ENCODE assay signal across 25 mouse cellular contexts in genomic region chr9:42858576-42858975, GRCm38 (mm10).
"Had no signal": no experiment of that assay in that cellular context is flagged by ENCODE, and none has a peak within 500 bp of the region (broad histone marks: within the 10 kb centered on the region; RNA-seq: fewer than 3 reads in every experiment).

No protein-coding gene starts in this region.

- H3K4me3 ChIP-seq: heart, adult 2 months; heart, embryonic 12.5 days; hindbrain, embryonic 10.5 days; hindbrain, embryonic 12.5 days; intestine, embryonic 15.5 days; layer of hippocampus, adult 2 months; left cerebral cortex, adult 2 months; limb, embryonic 10.5 days; limb, embryonic 12.5 days; liver, embryonic 13.5 days; liver, embryonic 15.5 days had no signal

- H3K36me3 ChIP-seq: heart, embryonic 12.5 days; hindbrain, embryonic 10.5 days; hindbrain, embryonic 12.5 days; intestine, embryonic 15.5 days; limb, embryonic 10.5 days; limb, embryonic 12.5 days; liver, embryonic 13.5 days; liver, embryonic 15.5 days had no signal

- H3K27ac ChIP-seq: heart, adult 2 months; hindbrain, embryonic 10.5 days; hindbrain, embryonic 12.5 days; hindbrain, embryonic 14.5 days; intestine, embryonic 15.5 days; left cerebral cortex, adult 2 months; limb, embryonic 10.5 days; limb, embryonic 12.5 days; liver, embryonic 13.5 days; liver, embryonic 15.5 days had no signal

- H3K27me3 ChIP-seq: intestine, embryonic 15.5 days; limb, embryonic 12.5 days; liver, embryonic 13.5 days; liver, embryonic 15.5 days had no signal

- ATAC-seq: inflammation-experienced regulatory T-cells, adult 6 months; intestine, embryonic 15.5 days; intestine, postnatal 0 days; liver, postnatal 0 days had no signal

- H3K9me3 ChIP-seq: heart, embryonic 12.5 days; hindbrain, embryonic 10.5 days; hindbrain, embryonic 12.5 days; intestine, embryonic 15.5 days; limb, embryonic 10.5 days; limb, embryonic 12.5 days; liver, embryonic 13.5 days; liver, embryonic 15.5 days had no signal

- H3K4me2 ChIP-seq: heart, embryonic 12.5 days; hindbrain, embryonic 12.5 days; hindbrain, embryonic 14.5 days; intestine, embryonic 15.5 days; limb, embryonic 12.5 days; liver, embryonic 11.5 days; liver, embryonic 13.5 days; liver, embryonic 15.5 days had no signal

- H3K4me1 ChIP-seq: heart, embryonic 12.5 days; liver, embryonic 15.5 days had no signal

- H3K9ac ChIP-seq: heart, embryonic 12.5 days; hindbrain, embryonic 12.5 days; hindbrain, embryonic 14.5 days; intestine, embryonic 15.5 days; limb, embryonic 12.5 days; liver, embryonic 13.5 days; liver, embryonic 15.5 days; liver, postnatal 0 days had no signal

- DNase-seq: gastrocnemius, postnatal 14 days; gastrocnemius, postnatal 36 days; heart, adult 11 months; heart, postnatal 4 days; kidney, adult 2 months; kidney, adult 9 months; kidney, postnatal 14 days; kidney, postnatal 4 days; liver; liver, embryonic 13.5 days; liver, postnatal 0 days had no signal
